Mouse (Mus musculus): Measurements from ENCODE around the gene Chst1. TPM values are rescaled to one million over a fixed set of nuclear protein-coding genes. Genes with fewer than 3 reads are reported as not detected.

The Chst1 gene
- total and polyA plus RNA-seq, 3 experiments, result 0.57 to 4.5 (median 2.3) TPM

DNA sequence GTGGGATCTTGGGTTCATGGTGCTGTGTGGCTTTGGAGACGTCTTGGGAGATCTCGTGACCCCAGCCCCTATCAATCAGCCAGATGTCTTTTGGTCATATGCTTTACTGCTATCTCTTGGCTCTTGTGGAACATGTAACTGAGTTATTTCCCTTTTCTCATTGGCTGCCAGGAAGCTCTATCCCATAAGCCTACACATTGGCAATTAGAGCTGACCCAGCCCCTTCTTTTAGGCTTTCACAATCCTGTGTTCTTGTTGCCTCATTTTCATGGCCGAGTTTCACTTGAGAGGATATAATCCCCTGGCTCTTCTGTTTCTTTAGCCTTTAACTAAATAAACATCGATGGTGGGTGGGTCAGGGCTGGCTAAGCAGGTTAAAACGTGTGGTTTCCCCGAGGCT lies 7.6 kb downstream of the Chst1 start:
- H3K27me3 ChIP-seq (ENCODE audit: insufficient read depth, low read length), result peaks cover 13% of the 10 kb centered on the region; the same call in 1 of the 2 replicates
- H3K4me3 ChIP-seq (ENCODE audit: low read depth, low read length), result no peak overlapping the region
- no peak for TF ChIP-seq TAL1 (conservative IDR thresholded peaks at IDR 0.05; ENCODE audit: low read depth, low read length)
- no peak for TF ChIP-seq GATA2 (IDR thresholded peaks at IDR 0.05; ENCODE audit: borderline replicate concordance, low read depth, low read length)
- TF ChIP-seq CTCF (IDR thresholded peaks at IDR 0.05; ENCODE audit: low read depth, low read length), result no peak
- no peak for TF ChIP-seq GATA1 (IDR thresholded peaks at IDR 0.05; ENCODE audit: borderline replicate concordance, low read length)
- no peak for TF ChIP-seq POLR2AphosphoS5 (IDR thresholded peaks at IDR 0.05; ENCODE audit: insufficient replicate concordance, low read depth, low read length)
- no peaks in the 10 kb centered on the region for H3K9me3 ChIP-seq (replicated peaks)
- DNase-seq (ENCODE audit: low spot score) (no peak), ATAC-seq (ENCODE audit: extremely low read depth, insufficient number of reproducible peaks, low FRiP score, poor library complexity, severe bottlenecking) (peak; percentile 36; the same call in 1 of the 2 replicates)
- no peaks in the 10 kb centered on the region for H3K4me1 ChIP-seq (ENCODE audit: insufficient read depth, low read depth, low read length)
- no peaks in the 10 kb centered on the region for H3K36me3 ChIP-seq (replicated peaks)

- DNase-seq (ENCODE audit: low spot score) (no peak), ATAC-seq (ENCODE audit: extremely low read depth, insufficient number of reproducible peaks, low FRiP score, poor library complexity, severe bottlenecking) (no peak)
- Histone ChIP-seq H3K4me1 (ENCODE audit: insufficient read depth, low read depth, low read length) (no peaks in the 10 kb centered on the region), H3K4me3 (ENCODE audit: low read depth, low read length) (no peak overlapping the region), H3K36me3 (replicated peaks) (no peaks in the 10 kb centered on the region), H3K9me3 (replicated peaks) (no peaks in the 10 kb centered on the region), H3K27me3 (ENCODE audit: insufficient read depth, low read length) (peaks cover 14% of the 10 kb centered on the region; the same call in 1 of the 2 replicates)
- TF ChIP-seq CTCF (IDR thresholded peaks at IDR 0.05; ENCODE audit: low read depth, low read length) (no peak), GATA2 (IDR thresholded peaks at IDR 0.05; ENCODE audit: borderline replicate concordance, low read depth, low read length) (no peak), GATA1 (IDR thresholded peaks at IDR 0.05; ENCODE audit: borderline replicate concordance, low read length) (no peak), TAL1 (conservative IDR thresholded peaks at IDR 0.05; ENCODE audit: low read depth, low read length) (no peak), POLR2AphosphoS5 (IDR thresholded peaks at IDR 0.05; ENCODE audit: insufficient replicate concordance, low read depth, low read length) (no peak)
These were observed 8.1 kb downstream of the Chst1 start for GRCm38 (mm10) chr2:92607592-92607991.

DNA sequence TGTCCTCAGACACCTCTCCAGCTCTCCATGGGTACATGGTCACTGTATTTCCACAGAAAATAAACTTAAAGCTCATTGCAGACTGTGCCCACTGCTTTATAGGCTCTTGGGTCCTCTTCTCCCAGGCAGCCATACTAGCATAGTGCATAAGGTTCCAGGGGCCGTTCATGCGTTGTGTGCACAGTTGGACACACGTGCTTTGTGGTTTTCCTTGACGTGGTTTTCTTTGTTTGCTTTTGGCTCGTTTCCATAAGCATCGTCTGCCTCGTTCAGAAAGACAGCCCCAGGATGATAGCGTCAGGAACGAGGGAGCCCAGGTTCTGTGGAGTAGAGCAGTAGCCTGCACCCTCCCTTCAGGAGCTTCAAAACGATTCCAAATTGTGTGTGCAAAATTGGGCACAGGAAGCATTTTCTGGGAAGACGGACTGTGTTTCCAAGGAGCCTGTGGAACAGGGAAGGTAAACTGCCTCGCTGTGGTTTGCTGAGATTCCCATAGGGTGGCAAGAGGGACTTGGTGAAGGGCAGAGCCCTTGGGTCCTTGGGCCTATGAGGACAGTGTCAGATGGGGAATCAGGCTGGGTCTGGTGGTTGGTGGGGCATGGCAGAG lies 8.6 kb downstream of the Chst1 start:
- H3K27me3 ChIP-seq (ENCODE audit: insufficient read depth, low read length), result peaks cover 16% of the 10 kb centered on the region; the same call in 1 of the 2 replicates
- TF ChIP-seq GATA2 (IDR thresholded peaks at IDR 0.05; ENCODE audit: borderline replicate concordance, low read depth, low read length), result no peak
- TF ChIP-seq TAL1 (conservative IDR thresholded peaks at IDR 0.05; ENCODE audit: low read depth, low read length), result no peak
- TF ChIP-seq GATA1 (IDR thresholded peaks at IDR 0.05; ENCODE audit: borderline replicate concordance, low read length), result no peak
- no peak for TF ChIP-seq CTCF (IDR thresholded peaks at IDR 0.05; ENCODE audit: low read depth, low read length)
- TF ChIP-seq POLR2AphosphoS5 (IDR thresholded peaks at IDR 0.05; ENCODE audit: insufficient replicate concordance, low read depth, low read length), result no peak

GRCm38 (mm10) chr2:92608810-92609581 lies 9.5 kb downstream of the Chst1 start:
- Histone ChIP-seq H3K27me3 (ENCODE audit: insufficient read depth, low read length) (peaks cover 19% of the 10 kb centered on the region; the same call in 1 of the 2 replicates), H3K4me1 (ENCODE audit: insufficient read depth, low read depth, low read length) (no peaks in the 10 kb centered on the region), H3K4me3 (ENCODE audit: low read depth, low read length) (no peak overlapping the region), H3K36me3 (replicated peaks) (no peaks in the 10 kb centered on the region), H3K9me3 (replicated peaks) (no peaks in the 10 kb centered on the region)
- TF ChIP-seq CTCF (IDR thresholded peaks at IDR 0.05; ENCODE audit: low read depth, low read length) (peak; percentile 84), GATA1 (IDR thresholded peaks at IDR 0.05; ENCODE audit: borderline replicate concordance, low read length) (no peak), POLR2AphosphoS5 (IDR thresholded peaks at IDR 0.05; ENCODE audit: insufficient replicate concordance, low read depth, low read length) (no peak), TAL1 (conservative IDR thresholded peaks at IDR 0.05; ENCODE audit: low read depth, low read length) (no peak)
- no peak for ATAC-seq (ENCODE audit: extremely low read depth, insufficient number of reproducible peaks, low FRiP score, poor library complexity, severe bottlenecking)
- peak; percentile 50 for DNase-seq (ENCODE audit: low spot score)

More for the DNA sequence above, 8.6 kb downstream of the Chst1 start:
- no peak for ATAC-seq (ENCODE audit: extremely low read depth, insufficient number of reproducible peaks, low FRiP score, poor library complexity, severe bottlenecking)
- DNase-seq (ENCODE audit: low spot score), result no peak
- Histone ChIP-seq H3K9me3 (replicated peaks) (no peaks in the 10 kb centered on the region), H3K36me3 (replicated peaks) (no peaks in the 10 kb centered on the region), H3K4me1 (ENCODE audit: insufficient read depth, low read depth, low read length) (no peaks in the 10 kb centered on the region), H3K4me3 (ENCODE audit: low read depth, low read length) (no peak overlapping the region)

GRCm38 (mm10) chr2:92609704-92610379 lies 10.3 kb downstream of the Chst1 start:
- Histone ChIP-seq H3K9me3 (replicated peaks) (no peaks in the 10 kb centered on the region), H3K36me3 (replicated peaks) (no peaks in the 10 kb centered on the region), H3K4me3 (ENCODE audit: low read depth, low read length) (no peak overlapping the region), H3K27me3 (ENCODE audit: insufficient read depth, low read length) (peaks cover 19% of the 10 kb centered on the region; the same call in 1 of the 2 replicates), H3K4me1 (ENCODE audit: insufficient read depth, low read depth, low read length) (no peaks in the 10 kb centered on the region)
- DNase-seq (ENCODE audit: low spot score), result no peak
- ATAC-seq (ENCODE audit: extremely low read depth, insufficient number of reproducible peaks, low FRiP score, poor library complexity, severe bottlenecking), result no peak
- no peak for TF ChIP-seq GATA1 (IDR thresholded peaks at IDR 0.05; ENCODE audit: borderline replicate concordance, low read length)
- no peak for TF ChIP-seq GATA2 (IDR thresholded peaks at IDR 0.05; ENCODE audit: borderline replicate concordance, low read depth, low read length)
- TF ChIP-seq POLR2AphosphoS5 (IDR thresholded peaks at IDR 0.05; ENCODE audit: insufficient replicate concordance, low read depth, low read length), result no peak
- no peak for TF ChIP-seq TAL1 (conservative IDR thresholded peaks at IDR 0.05; ENCODE audit: low read depth, low read length)
- no peak for TF ChIP-seq CTCF (IDR thresholded peaks at IDR 0.05; ENCODE audit: low read depth, low read length)

DNA sequence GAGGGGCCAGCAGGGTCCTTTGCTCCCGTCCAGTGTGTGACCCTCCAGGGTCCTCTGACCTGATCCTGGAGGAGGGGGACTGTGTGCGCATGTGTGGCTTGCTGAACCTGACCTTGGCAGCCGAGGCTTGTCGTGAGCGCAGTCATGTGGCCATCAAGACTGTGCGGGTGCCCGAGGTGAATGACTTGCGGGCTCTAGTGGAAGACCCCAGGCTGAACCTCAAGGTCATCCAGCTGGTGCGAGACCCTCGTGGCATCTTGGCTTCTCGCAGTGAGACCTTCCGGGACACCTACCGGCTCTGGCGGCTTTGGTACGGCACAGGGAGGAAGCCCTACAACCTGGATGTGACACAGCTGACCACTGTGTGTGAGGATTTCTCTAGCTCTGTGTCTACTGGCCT lies 14.1 kb downstream of the Chst1 start:
- Histone ChIP-seq H3K27me3 (ENCODE audit: insufficient read depth, low read length) (peaks cover 22% of the 10 kb centered on the region; the same call in 1 of the 2 replicates), H3K9me3 (replicated peaks) (no peaks in the 10 kb centered on the region), H3K4me1 (ENCODE audit: insufficient read depth, low read depth, low read length) (peaks cover 2% of the 10 kb centered on the region; the same call in 1 of the 2 replicates), H3K36me3 (replicated peaks) (no peaks in the 10 kb centered on the region), H3K4me3 (ENCODE audit: low read depth, low read length) (no peak overlapping the region)
- DNase-seq (ENCODE audit: low spot score) (no peak), ATAC-seq (ENCODE audit: extremely low read depth, insufficient number of reproducible peaks, low FRiP score, poor library complexity, severe bottlenecking) (no peak)
- TF ChIP-seq GATA2 (IDR thresholded peaks at IDR 0.05; ENCODE audit: borderline replicate concordance, low read depth, low read length) (no peak), POLR2AphosphoS5 (IDR thresholded peaks at IDR 0.05; ENCODE audit: insufficient replicate concordance, low read depth, low read length) (no peak), TAL1 (conservative IDR thresholded peaks at IDR 0.05; ENCODE audit: low read depth, low read length) (no peak), CTCF (IDR thresholded peaks at IDR 0.05; ENCODE audit: low read depth, low read length) (no peak), GATA1 (IDR thresholded peaks at IDR 0.05; ENCODE audit: borderline replicate concordance, low read length) (no peak)

Data from G1E (cell line).